24 mouse cellular contexts compared by ENCODE assay signal in the genomic region with DNA sequence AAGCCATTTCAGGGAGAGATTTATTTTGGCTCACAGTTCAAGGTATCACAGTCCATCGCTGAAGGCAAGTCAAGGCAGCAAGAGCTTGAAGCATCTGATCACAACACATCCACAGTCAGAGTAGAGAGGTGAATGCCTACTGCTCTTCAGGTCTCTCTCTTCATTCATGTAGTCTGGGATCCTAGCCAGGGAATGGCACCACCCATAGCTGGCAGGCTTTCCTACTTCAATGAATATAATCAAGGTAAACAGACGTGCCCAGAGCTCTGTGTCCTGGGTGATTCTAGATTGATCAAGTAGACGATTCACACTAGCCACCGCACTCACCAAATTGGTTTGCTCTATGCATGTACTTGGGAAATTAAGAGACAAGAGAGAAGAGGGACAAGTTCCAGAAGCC.
"Had no signal": no experiment of that assay in that cellular context is flagged by ENCODE, and none has a peak within 500 bp of the region (broad histone marks: within the 10 kb centered on the region; RNA-seq: fewer than 3 reads in every experiment).

No protein-coding gene starts in this region.

- H3K9me3 ChIP-seq: heart, embryonic 15.5 days; hindbrain, embryonic 15.5 days; limb, embryonic 10.5 days had no signal

- H3K27me3 ChIP-seq: heart, embryonic 13.5 days; heart, embryonic 15.5 days; hindbrain, embryonic 13.5 days; hindbrain, embryonic 15.5 days; kidney, embryonic 15.5 days; limb, embryonic 12.5 days had no signal

- H3K27ac ChIP-seq: gastrocnemius, adult 2 months; heart, adult 2 months; heart, embryonic 13.5 days; heart, embryonic 15.5 days; hindbrain, embryonic 13.5 days; hindbrain, embryonic 15.5 days; hindbrain, postnatal 0 days; kidney, embryonic 15.5 days; kidney, postnatal 0 days; left cerebral cortex, adult 2 months; limb, embryonic 10.5 days; limb, embryonic 12.5 days; liver, embryonic 13.5 days had no signal

- DNase-seq: gastrocnemius, adult 2 months; gastrocnemius, postnatal 10 days; gastrocnemius, postnatal 25 days; heart, adult 2 months; heart, postnatal 36 days; kidney, adult 11 months; kidney, adult 8-10 months; kidney, postnatal 14 days; kidney, postnatal 36 days; liver, embryonic 13.5 days had no signal

- H3K4me3 ChIP-seq: gastrocnemius, adult 2 months; heart, adult 2 months; heart, embryonic 13.5 days; heart, embryonic 15.5 days; hindbrain, embryonic 13.5 days; hindbrain, embryonic 15.5 days; kidney, embryonic 15.5 days; layer of hippocampus, adult 2 months; left cerebral cortex, adult 2 months; limb, embryonic 10.5 days; limb, embryonic 12.5 days; liver, embryonic 13.5 days had no signal

- ATAC-seq: hindbrain, postnatal 0 days; intestine, embryonic 16.5 days had no signal

- H3K36me3 ChIP-seq: heart, embryonic 13.5 days; heart, embryonic 15.5 days; hindbrain, embryonic 13.5 days; hindbrain, embryonic 15.5 days; kidney, embryonic 15.5 days; limb, embryonic 10.5 days; limb, embryonic 12.5 days; liver, embryonic 13.5 days had no signal

- H3K9ac ChIP-seq: heart, embryonic 13.5 days; heart, embryonic 15.5 days; hindbrain, embryonic 13.5 days; hindbrain, embryonic 15.5 days; kidney, embryonic 15.5 days; limb, embryonic 12.5 days; liver, embryonic 13.5 days had no signal

- H3K4me2 ChIP-seq: heart, embryonic 11.5 days; heart, embryonic 13.5 days; heart, embryonic 15.5 days; hindbrain, embryonic 13.5 days; hindbrain, embryonic 15.5 days; kidney, embryonic 15.5 days; limb, embryonic 12.5 days; liver, embryonic 11.5 days; liver, embryonic 13.5 days had no signal
